Mouse (Mus musculus): ENCODE measurements around the gene Gdf1. TPM values are rescaled to one million over a fixed set of nuclear protein-coding genes. Genes with fewer than 3 reads are reported as not detected.

Gene Gdf1
- polyA plus RNA-seq, 1 experiment = 1.1 TPM

GRCm38 (mm10) chr8:70315624-70316510, 13.8 kb upstream of the Gdf1 start, which contains the start of gene Cers1:
Gene Cers1 (plus strand): TSS chr8:70315775.
- Histone ChIP-seq H3K27ac (ENCODE audit: insufficient read depth, low read depth, low read length) (no peak within 1 kb of the TSS), H3K27me3 (ENCODE audit: control insufficient read depth, insufficient read depth, low read length) (no peaks in the 10 kb centered on the region; the same call in 1 of the 2 replicates), H3K4me3 (ENCODE audit: low read depth, low read length) (peak within 1 kb of the TSS; percentile 59), H3K36me3 (ENCODE audit: control insufficient read depth, insufficient read depth, low read length) (peaks cover 21% of the 10 kb centered on the region), H3K4me1 (ENCODE audit: control insufficient read depth, insufficient read depth, insufficient read length, low read length) (0 out of 2 replicates have a peak, but pooled peaks cover 3% of the 10 kb centered on the region)
- TF ChIP-seq CTCF (IDR thresholded peaks at IDR 0.05; ENCODE audit: extremely low read depth, insufficient read length, insufficient replicate concordance, low read depth, low read length) (no peak), POLR2A (IDR thresholded peaks at IDR 0.05; ENCODE audit: low read depth, low read length) (no peak)
- 3% methylated on average over 66 of the region's 66 CpGs for WGBS

GRCm38 (mm10) chr8:70316511-70317504, 12.8 kb upstream of the Gdf1 start:
- Histone ChIP-seq H3K27me3 (ENCODE audit: control insufficient read depth, insufficient read depth, low read length) (no peaks in the 10 kb centered on the region; the same call in 1 of the 2 replicates), H3K4me3 (ENCODE audit: low read depth, low read length) (no peak overlapping the region), H3K4me1 (ENCODE audit: control insufficient read depth, insufficient read depth, insufficient read length, low read length) (0 out of 2 replicates have a peak, but pooled peaks cover 3% of the 10 kb centered on the region), H3K27ac (ENCODE audit: insufficient read depth, low read depth, low read length) (no peak overlapping the region), H3K36me3 (ENCODE audit: control insufficient read depth, insufficient read depth, low read length) (peaks cover 13% of the 10 kb centered on the region)
- WGBS = 23% methylated on average over 15 of the region's 15 CpGs
- no peak for TF ChIP-seq CTCF (IDR thresholded peaks at IDR 0.05; ENCODE audit: extremely low read depth, insufficient read length, insufficient replicate concordance, low read depth, low read length)
- TF ChIP-seq POLR2A (IDR thresholded peaks at IDR 0.05; ENCODE audit: low read depth, low read length) = no peak

GRCm38 (mm10) chr8:70317872-70318271, 11.7 kb upstream of the Gdf1 start:
- TF ChIP-seq POLR2A (IDR thresholded peaks at IDR 0.05; ENCODE audit: low read depth, low read length) = no peak
- TF ChIP-seq CTCF (IDR thresholded peaks at IDR 0.05; ENCODE audit: extremely low read depth, insufficient read length, insufficient replicate concordance, low read depth, low read length) = no peak
- H3K27me3 ChIP-seq (ENCODE audit: control insufficient read depth, insufficient read depth, low read length) = no peaks in the 10 kb centered on the region; the same call in 1 of the 2 replicates
- H3K4me3 ChIP-seq (ENCODE audit: low read depth, low read length) = no peak overlapping the region
- H3K4me1 ChIP-seq (ENCODE audit: control insufficient read depth, insufficient read depth, insufficient read length, low read length) = 0 out of 2 replicates have a peak, but pooled peaks cover 3% of the 10 kb centered on the region
- H3K27ac ChIP-seq (ENCODE audit: insufficient read depth, low read depth, low read length) = no peak overlapping the region
- peaks cover 7% of the 10 kb centered on the region for H3K36me3 ChIP-seq (ENCODE audit: control insufficient read depth, insufficient read depth, low read length)
- 77% methylated on average over 5 of the region's 5 CpGs for WGBS

- H3K4me1 ChIP-seq (ENCODE audit: control insufficient read depth, insufficient read depth, insufficient read length, low read length) = no peaks in the 10 kb centered on the region
- H3K27ac ChIP-seq (ENCODE audit: insufficient read depth, low read depth, low read length) = no peak overlapping the region
- no peaks in the 10 kb centered on the region for H3K36me3 ChIP-seq (ENCODE audit: control insufficient read depth, insufficient read depth, low read length)
- TF ChIP-seq CTCF (IDR thresholded peaks at IDR 0.05; ENCODE audit: extremely low read depth, insufficient read length, insufficient replicate concordance, low read depth, low read length) (no peak), POLR2A (IDR thresholded peaks at IDR 0.05; ENCODE audit: low read depth, low read length) (no peak)
- no peaks in the 10 kb centered on the region for H3K27me3 ChIP-seq (ENCODE audit: control insufficient read depth, insufficient read depth, low read length)
- WGBS = 88% methylated on average over 3 of the region's 3 CpGs
- H3K4me3 ChIP-seq (ENCODE audit: low read depth, low read length) = no peak overlapping the region
Observed at GRCm38 (mm10) chr8:70323716-70324115, 5.9 kb upstream of the Gdf1 start.

GRCm38 (mm10) chr8:70327512-70327911, 2.1 kb upstream of the Gdf1 start:
- whole genome bisulfite sequencing = 85% methylated on average over 6 of the region's 6 CpGs
- H3K36me3 ChIP-seq (ENCODE audit: control insufficient read depth, insufficient read depth, low read length) = peaks cover 17% of the 10 kb centered on the region
- TF ChIP-seq POLR2A (IDR thresholded peaks at IDR 0.05; ENCODE audit: low read depth, low read length) (no peak), CTCF (IDR thresholded peaks at IDR 0.05; ENCODE audit: extremely low read depth, insufficient read length, insufficient replicate concordance, low read depth, low read length) (no peak)
- no peak overlapping the region for H3K27ac ChIP-seq (ENCODE audit: insufficient read depth, low read depth, low read length)
- no peaks in the 10 kb centered on the region for H3K4me1 ChIP-seq (ENCODE audit: control insufficient read depth, insufficient read depth, insufficient read length, low read length)
- no peak overlapping the region for H3K4me3 ChIP-seq (ENCODE audit: low read depth, low read length)
- no peaks in the 10 kb centered on the region for H3K27me3 ChIP-seq (ENCODE audit: control insufficient read depth, insufficient read depth, low read length)

GRCm38 (mm10) chr8:70329835-70330740, 471 bp downstream of the Gdf1 start:
- WGBS = 35% methylated on average over 45 of the region's 45 CpGs
- peaks cover 43% of the 10 kb centered on the region for H3K36me3 ChIP-seq (ENCODE audit: control insufficient read depth, insufficient read depth, low read length)
- TF ChIP-seq CTCF (IDR thresholded peaks at IDR 0.05; ENCODE audit: extremely low read depth, insufficient read length, insufficient replicate concordance, low read depth, low read length) (no peak), POLR2A (IDR thresholded peaks at IDR 0.05; ENCODE audit: low read depth, low read length) (no peak)
- no peaks in the 10 kb centered on the region for H3K27me3 ChIP-seq (ENCODE audit: control insufficient read depth, insufficient read depth, low read length)
- no peak overlapping the region for H3K4me3 ChIP-seq (ENCODE audit: low read depth, low read length)
- no peak overlapping the region for H3K27ac ChIP-seq (ENCODE audit: insufficient read depth, low read depth, low read length)
- no peaks in the 10 kb centered on the region for H3K4me1 ChIP-seq (ENCODE audit: control insufficient read depth, insufficient read depth, insufficient read length, low read length)
